Mouse (Mus musculus) embryonic facial prominence, embryonic 14.5 days (tissue): ENCODE results near the gene Dgat2l6. TPM values are rescaled to one million over a fixed set of nuclear protein-coding genes. Genes with fewer than 3 reads are reported as not detected.

Experiments used
- ATAC-seq: fragments of 200-750 bp; cut with Nextera tagmentation; 2 replicates; pipeline ENCODE4 v1.8.0; 2017; ENCODE audit warnings: low read depth, moderate number of reproducible peaks, moderate TSS enrichment
- DNase-seq: peaks from one replicate; pipeline ENCODE4 v3.0.0-alpha.2; 2015; ENCODE audit warnings: low spot score
- H3K27ac ChIP-seq: fragments of 300-500 bp; sonication (generic); replicated peaks from 2 replicates; pipeline ENCODE4 v1.5.1; 2014; ENCODE audit warnings: low read depth, mild to moderate bottlenecking, low read length, moderate library complexity
- H3K27me3 ChIP-seq: fragments of 300-500 bp; sonication (generic); replicated peaks from 2 replicates; pipeline ENCODE4 v1.6.1; 2014; ENCODE audit warnings: low read length; ENCODE audit not compliant: control insufficient read depth, insufficient read depth
- H3K36me3 ChIP-seq: fragments of 300-500 bp; sonication (generic); 2 replicates; pipeline ENCODE4 v1.6.1; 2014; ENCODE audit warnings: low read length, mixed read lengths; ENCODE audit not compliant: control insufficient read depth, insufficient read depth
- H3K4me1 ChIP-seq: fragments of 300-500 bp; sonication (generic); 2 replicates; pipeline ENCODE4 v1.6.1; 2014; ENCODE audit warnings: antibody characterized with exemption, low read length; ENCODE audit not compliant: control insufficient read depth, insufficient read depth
- H3K4me2 ChIP-seq: fragments of 300-500 bp; sonication (generic); 2 replicates; pipeline ENCODE4 v1.6.1; 2014; ENCODE audit warnings: low read depth, mild to moderate bottlenecking, low read length, moderate library complexity, mixed read lengths
- H3K4me3 ChIP-seq: fragments of 300-500 bp; sonication (generic); 2 replicates; pipeline ENCODE4 v1.5.1; 2014; ENCODE audit warnings: low read depth, mild to moderate bottlenecking, low read length
- H3K9ac ChIP-seq: fragments of 300-500 bp; sonication (generic); 2 replicates; pipeline ENCODE4 v1.6.1; 2014; ENCODE audit warnings: low read depth, mild to moderate bottlenecking, low read length, moderate library complexity, mixed read lengths
- H3K9me3 ChIP-seq: fragments of 300-500 bp; sonication (generic); 2 replicates; pipeline ENCODE4 v1.6.1; 2016; ENCODE audit warnings: low read length; ENCODE audit not compliant: control insufficient read depth
- WGBS: fragments of 180-500 bp; shearing (Covaris S2); extraction: QIAGEN DNeasy Blood & Tissue Kit; methylation state at CpG from one replicate; pipeline ENCODE4 v1.1.7; 2014; 5-methylcytosine and 5-hydroxymethylcytosine counted together
- polyA plus RNA-seq: library from polyadenylated mRNA; unstranded; fragments of >200 nt; fragmentation: Nextera tagmentation; extraction: Ambion mirVana; gene quantifications from 2 replicates; pipeline ENCODE4 v1.2.1, GENCODE M21; 2014

The Dgat2l6 gene
- not detected in 2 replicates for polyA plus RNA-seq

DNA sequence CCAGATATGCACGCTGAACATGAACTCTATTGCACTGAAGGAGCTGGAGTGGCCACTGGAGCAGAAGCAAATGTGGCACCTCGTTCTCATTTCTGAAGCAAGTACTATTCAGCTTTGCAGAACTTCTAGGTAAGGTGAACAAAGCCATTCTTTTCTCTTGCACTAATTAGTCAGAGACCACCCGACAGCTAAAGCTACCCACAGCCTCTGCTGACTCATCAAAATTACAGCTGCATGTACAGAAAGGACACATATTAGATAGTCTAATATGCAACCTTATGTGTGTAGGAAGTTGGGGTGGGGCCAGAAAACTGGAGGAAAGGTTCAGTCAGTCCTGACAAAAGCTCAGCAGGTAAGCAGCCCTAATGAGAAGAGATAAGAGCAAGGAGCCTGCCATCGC, at the start of gene Dgat2l6:
TSS of gene Dgat2l6 (plus strand) at position 368 of the 400 bp plus-strand sequence.
- Histone ChIP-seq H3K27ac (no peak within 1 kb of the TSS), H3K27me3 (peaks cover 10% of the 10 kb centered on the region; the same call in 1 of the 2 replicates), H3K4me3 (no peak within 1 kb of the TSS), H3K9me3 (no peaks in the 10 kb centered on the region), H3K36me3 (no peaks in the 10 kb centered on the region), H3K4me2 (no peak within 1 kb of the TSS), H3K4me1 (no peaks in the 10 kb centered on the region), H3K9ac (no peak within 1 kb of the TSS)
- no peak for ATAC-seq
- DNase-seq = no peak
- 81% methylated on average over 4 of the region's 4 CpGs for WGBS

DNA sequence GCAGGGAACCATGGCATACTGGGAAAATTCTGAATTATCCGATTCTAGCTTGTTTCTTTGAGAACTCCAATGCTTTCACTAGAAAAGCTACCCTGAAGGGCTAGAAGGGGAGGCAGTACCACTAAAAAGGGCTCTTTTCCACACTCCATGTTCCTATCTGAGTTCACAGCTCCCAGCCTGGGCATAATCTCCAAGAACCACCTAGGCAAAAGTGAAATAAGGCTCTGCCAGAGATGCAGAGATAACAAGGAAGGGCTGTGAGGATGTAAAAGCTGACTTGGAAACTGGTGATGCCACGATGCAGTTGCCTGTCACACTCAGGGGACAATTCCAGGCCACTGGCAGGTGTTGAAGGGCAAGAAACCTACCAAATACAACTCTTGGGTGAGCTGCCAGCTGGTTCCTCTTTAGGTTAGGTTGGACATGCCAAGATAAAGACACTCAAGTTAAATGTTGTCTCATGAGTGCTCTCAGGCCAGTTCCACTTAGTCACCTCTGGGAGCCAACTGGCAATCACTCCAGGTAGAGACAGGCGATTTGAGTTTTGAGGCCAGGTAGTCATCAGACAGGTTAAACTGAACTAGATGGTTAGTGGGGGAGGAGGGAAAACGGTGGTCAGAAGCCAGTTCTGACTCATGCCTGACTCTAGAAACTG, 48.9 kb upstream of the Dgat2l6 start:
- ATAC-seq (no peak), DNase-seq (no peak)
- no peak overlapping the region for H3K27ac ChIP-seq
- H3K4me2 ChIP-seq = no peak overlapping the region
- H3K4me1 ChIP-seq = no peaks in the 10 kb centered on the region
- H3K36me3 ChIP-seq = no peaks in the 10 kb centered on the region
- peaks cover 4% of the 10 kb centered on the region for H3K27me3 ChIP-seq
- H3K4me3 ChIP-seq = no peak overlapping the region
- H3K9me3 ChIP-seq = no peaks in the 10 kb centered on the region
- WGBS = 74% methylated on average over 4 of the region's 4 CpGs
- no peak overlapping the region for H3K9ac ChIP-seq

DNA sequence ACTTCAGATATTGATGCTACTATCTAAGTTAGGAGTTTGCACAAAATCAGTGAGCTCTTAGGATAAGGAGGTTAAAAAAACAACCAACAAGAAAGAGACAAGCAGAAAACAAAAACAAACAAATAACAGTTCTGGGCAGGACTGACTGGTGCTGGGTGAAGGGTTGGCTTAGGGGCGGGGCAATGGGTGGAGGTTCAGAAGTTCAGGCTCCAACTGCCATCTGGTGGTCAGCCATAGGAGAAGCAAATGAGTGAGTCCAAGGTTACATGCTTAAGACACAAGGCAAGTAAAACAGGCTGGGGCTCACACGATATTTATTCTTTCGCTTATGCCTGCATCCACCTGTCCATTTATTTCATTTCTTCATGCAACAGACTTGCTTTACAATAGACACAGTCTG, 44.3 kb upstream of the Dgat2l6 start:
- no peak overlapping the region for H3K4me3 ChIP-seq
- DNase-seq (peak; percentile 67), ATAC-seq (peak; percentile 70; the same call in 1 of the 2 replicates)
- H3K9me3 ChIP-seq = no peaks in the 10 kb centered on the region
- no peak overlapping the region for H3K27ac ChIP-seq
- no peaks in the 10 kb centered on the region for H3K36me3 ChIP-seq
- WGBS = 28% methylated on average over 3 of the region's 3 CpGs
- H3K4me2 ChIP-seq = no peak overlapping the region
- no peaks in the 10 kb centered on the region for H3K4me1 ChIP-seq
- peaks cover 4% of the 10 kb centered on the region for H3K27me3 ChIP-seq
- H3K9ac ChIP-seq = no peak overlapping the region

DNA sequence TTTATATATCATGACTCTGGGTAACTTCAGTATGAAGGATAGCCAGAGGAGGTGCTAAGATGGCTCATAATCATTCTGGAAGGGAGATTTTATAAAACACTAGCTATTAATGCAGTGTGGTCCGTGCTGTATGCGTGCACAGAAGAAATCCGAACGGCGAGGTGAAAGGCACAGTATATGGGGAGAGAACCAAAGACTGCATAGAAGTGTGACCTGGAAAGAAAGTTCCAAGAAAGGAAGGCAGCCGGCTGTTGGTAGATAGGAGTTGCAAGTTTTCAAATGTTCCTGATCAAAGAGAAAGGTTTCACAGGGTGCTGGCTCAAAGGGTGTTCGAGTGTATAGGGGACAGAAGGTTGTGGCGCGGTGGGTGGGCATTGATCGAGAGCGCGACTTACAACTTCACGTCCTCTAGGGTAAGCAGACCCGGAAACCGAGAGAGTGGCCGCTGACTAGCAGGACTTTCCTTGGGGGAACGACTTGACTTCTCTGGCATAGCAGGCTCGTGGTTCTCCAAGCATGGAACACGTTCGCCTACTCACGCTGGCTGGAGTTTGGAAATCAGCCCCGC, 31.1 kb upstream of the Dgat2l6 start:
- ATAC-seq (peak; percentile 42; the same call in 1 of the 2 replicates), DNase-seq (no peak)
- Histone ChIP-seq H3K9me3 (no peaks in the 10 kb centered on the region), H3K4me1 (no peaks in the 10 kb centered on the region), H3K36me3 (0 out of 2 replicates have a peak, but pooled peaks cover 9% of the 10 kb centered on the region), H3K9ac (peak overlapping the region; percentile 61), H3K4me3 (peak overlapping the region; percentile 56), H3K27ac (no peak overlapping the region), H3K27me3 (peaks cover 5% of the 10 kb centered on the region; the same call in 1 of the 2 replicates), H3K4me2 (peak overlapping the region; percentile 59)
- WGBS = 36% methylated on average over 22 of the region's 22 CpGs

DNA sequence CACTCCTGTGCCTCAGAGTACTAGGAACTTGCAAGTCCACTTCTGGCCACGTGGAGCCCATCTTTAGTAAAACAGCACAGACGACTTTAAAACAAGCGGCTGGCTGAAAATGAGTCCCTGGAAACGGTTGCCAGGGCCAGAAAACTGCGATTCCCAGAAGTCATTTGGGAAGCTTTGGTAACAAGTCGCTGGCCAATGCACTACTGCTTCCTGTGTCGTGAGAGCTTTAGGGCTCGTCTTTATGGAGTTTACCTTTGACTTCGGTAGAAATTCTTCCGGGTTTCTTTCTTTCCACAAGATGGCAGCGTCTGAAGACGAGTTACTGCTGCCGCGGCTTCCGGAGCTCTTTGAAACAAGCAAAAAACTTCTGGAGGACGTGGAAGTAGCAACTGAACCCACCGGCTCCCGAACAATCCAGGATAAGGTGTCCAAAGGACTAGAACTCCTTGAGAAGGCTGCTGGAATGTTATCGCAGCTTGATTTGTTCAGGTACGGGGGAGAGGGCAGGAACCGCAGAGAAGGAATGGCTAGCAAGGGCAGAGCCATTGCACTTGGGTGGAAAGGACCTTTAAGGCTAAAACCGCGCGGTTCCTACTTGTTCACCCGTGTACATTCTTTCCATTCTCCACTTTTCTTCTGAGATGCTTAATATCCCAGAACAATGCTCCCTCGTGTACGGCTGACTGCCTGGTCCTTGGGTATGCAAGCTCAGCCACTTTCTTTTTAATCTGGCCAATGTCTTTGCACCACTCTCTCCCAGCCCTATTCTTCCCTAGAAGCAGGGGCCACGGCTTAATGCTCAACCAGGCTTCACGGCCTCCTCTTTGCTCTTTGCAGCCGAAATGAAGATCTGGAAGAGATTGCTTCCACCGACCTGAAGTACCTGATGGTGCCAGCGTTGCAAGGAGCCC, 30.3 kb upstream of the Dgat2l6 start, which contains the start of gene Igbp1:
TSS of gene Igbp1 (plus strand) at position 224 of the 911 bp plus-strand sequence.
- Histone ChIP-seq H3K4me3 (peak within 1 kb of the TSS; percentile 56), H3K4me2 (peak within 1 kb of the TSS; percentile 59), H3K27ac (peak within 1 kb of the TSS; percentile 68), H3K9me3 (no peaks in the 10 kb centered on the region), H3K9ac (peak within 1 kb of the TSS; percentile 74), H3K27me3 (peaks cover 5% of the 10 kb centered on the region; the same call in 1 of the 2 replicates), H3K4me1 (no peaks in the 10 kb centered on the region), H3K36me3 (0 out of 2 replicates have a peak, but pooled peaks cover 9% of the 10 kb centered on the region)
- ATAC-seq (peak; percentile 98), DNase-seq (peak; percentile 97)
- 24% methylated on average over 31 of the region's 32 CpGs for WGBS

DNA sequence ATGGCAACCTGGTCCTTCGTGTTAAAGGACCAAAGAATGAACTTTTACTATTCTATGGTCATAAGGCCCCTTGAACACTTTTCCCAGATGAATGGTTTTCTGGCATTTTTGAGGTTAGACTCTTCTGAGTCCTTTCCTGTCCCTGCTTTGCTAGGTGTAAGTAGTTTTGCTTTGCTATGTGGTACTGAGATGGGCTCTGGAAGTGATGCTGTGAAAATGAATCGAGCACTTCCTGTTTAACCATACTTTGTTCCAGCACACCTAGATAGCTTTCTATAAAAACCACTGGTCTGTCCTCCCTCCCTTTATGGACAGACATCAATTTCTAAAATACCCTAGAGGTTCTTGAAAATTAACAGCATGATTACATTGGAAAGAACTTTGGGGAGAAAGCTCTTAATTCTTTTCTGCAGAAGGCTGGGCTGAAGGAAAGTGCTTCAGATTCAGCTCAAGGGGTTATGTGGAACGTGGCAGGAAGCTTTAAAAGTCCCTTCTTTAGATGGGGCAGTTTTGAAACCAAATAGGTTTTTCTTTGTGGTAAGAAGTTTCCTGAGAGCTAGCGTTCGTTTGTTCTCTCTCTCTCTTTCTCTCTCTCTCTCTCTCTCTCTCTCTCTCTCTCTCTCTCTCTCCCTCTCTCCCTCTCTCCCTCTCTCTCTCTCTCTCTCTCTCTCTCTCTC, 20.3 kb upstream of the Dgat2l6 start:
- DNase-seq (no peak), ATAC-seq (no peak)
- H3K36me3 ChIP-seq = 0 out of 2 replicates have a peak, but pooled peaks cover 8% of the 10 kb centered on the region
- WGBS = 79% methylated on average over 5 of the region's 5 CpGs
- H3K9ac ChIP-seq = no peak overlapping the region
- H3K4me1 ChIP-seq = no peaks in the 10 kb centered on the region
- no peak overlapping the region for H3K27ac ChIP-seq
- H3K4me2 ChIP-seq = no peak overlapping the region
- no peaks in the 10 kb centered on the region for H3K9me3 ChIP-seq
- peaks cover 10% of the 10 kb centered on the region; the same call in 1 of the 2 replicates for H3K27me3 ChIP-seq
- no peak overlapping the region for H3K4me3 ChIP-seq

DNA sequence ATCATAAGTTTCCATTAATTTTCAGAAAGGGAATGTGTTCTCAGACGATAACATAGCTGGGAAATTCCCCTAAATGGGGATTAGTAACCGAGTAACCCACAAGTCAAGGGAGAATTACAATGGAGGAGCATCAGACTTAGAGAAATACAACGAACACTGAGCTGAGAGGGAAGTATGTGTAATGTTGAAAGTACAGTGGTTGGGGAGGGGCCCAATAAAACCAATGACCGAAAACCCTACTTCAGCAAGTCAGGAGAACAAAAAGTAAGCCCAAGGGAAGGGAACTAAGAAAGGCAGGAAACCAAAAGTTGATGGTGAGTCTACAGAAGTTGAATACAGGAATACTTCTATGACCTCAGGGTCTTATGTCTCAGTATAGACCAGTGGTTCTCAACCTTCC, 16.5 kb upstream of the Dgat2l6 start:
- WGBS = 84% methylated on average over 4 of the region's 4 CpGs
- DNase-seq (no peak), ATAC-seq (no peak)

DNA sequence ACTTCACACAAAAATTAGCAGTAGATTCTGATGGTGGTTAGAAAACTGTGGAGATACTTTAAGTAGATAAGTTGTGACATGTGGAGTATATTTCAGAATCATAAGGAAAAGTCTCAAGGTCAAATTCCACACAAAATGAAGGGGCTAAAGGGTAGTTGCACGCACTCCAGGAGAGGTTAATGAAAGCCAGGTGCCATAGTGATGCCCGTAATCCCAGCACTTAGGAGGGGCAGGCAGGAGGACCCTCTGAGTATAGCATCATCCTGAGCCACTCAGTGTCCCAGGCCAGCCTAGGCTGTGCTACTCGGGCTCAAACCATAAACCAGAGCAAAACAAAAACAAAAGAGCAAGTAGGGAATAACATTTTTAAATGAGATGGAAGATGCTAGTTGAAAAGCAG, 14.7 kb upstream of the Dgat2l6 start:
- no peak overlapping the region for H3K4me2 ChIP-seq
- no peak for ATAC-seq
- no peak overlapping the region for H3K4me3 ChIP-seq
- DNase-seq = no peak
- H3K27me3 ChIP-seq = 0 out of 2 replicates have a peak, but pooled peaks cover 9% of the 10 kb centered on the region
- H3K27ac ChIP-seq = no peak overlapping the region
- H3K9ac ChIP-seq = no peak overlapping the region
- H3K4me1 ChIP-seq = no peaks in the 10 kb centered on the region
- H3K36me3 ChIP-seq = 0 out of 2 replicates have a peak, but pooled peaks cover 13% of the 10 kb centered on the region
- H3K9me3 ChIP-seq = no peaks in the 10 kb centered on the region
- 40% methylated on average over 3 of the region's 3 CpGs for WGBS

More for the DNA sequence above, 16.5 kb upstream of the Dgat2l6 start:
- Histone ChIP-seq H3K9ac (no peak overlapping the region), H3K36me3 (0 out of 2 replicates have a peak, but pooled peaks cover 13% of the 10 kb centered on the region), H3K4me3 (no peak overlapping the region), H3K4me1 (no peaks in the 10 kb centered on the region), H3K27me3 (peaks cover 9% of the 10 kb centered on the region; the same call in 1 of the 2 replicates), H3K4me2 (no peak overlapping the region), H3K9me3 (no peaks in the 10 kb centered on the region), H3K27ac (no peak overlapping the region)
